Mouse (Mus musculus) olfactory bulb, adult 2 months (tissue): ENCODE data around the gene Anxa9.

ENCODE experiments used
- CTCF ChIP-seq: fragments of 200-500 bp; IDR thresholded peaks from 2 replicates; pipeline ENCODE4 v1.5.1; 2012; ENCODE audit warnings: low read depth, mild to moderate bottlenecking, low read length, moderate library complexity; ENCODE audit not compliant: insufficient read depth
- POLR2A ChIP-seq: fragments of 200-500 bp; IDR thresholded peaks from 2 replicates; pipeline ENCODE4 v1.6.1; 2012; ENCODE audit warnings: mild to moderate bottlenecking, low read depth, low read length, moderate library complexity; ENCODE audit not compliant: insufficient read depth

GRCm38 (mm10) chr3:95274453-95274852 lies 32.5 kb downstream of the Anxa9 start:
- TF ChIP-seq POLR2A = no peak
- TF ChIP-seq CTCF = no peak
